Mouse (Mus musculus): ENCODE measurements around the gene Prkar2a.

- TF ChIP-seq POLR2A (IDR thresholded peaks at IDR 0.05; ENCODE audit: low read depth, low read length) (no peak), CTCF (IDR thresholded peaks at IDR 0.05; ENCODE audit: borderline replicate concordance, insufficient read depth, low read length) (no peak)
Observed at GRCm38 (mm10) chr9:108687686-108688085, 1.4 kb upstream of the Prkar2a start.
